Mouse (Mus musculus) liver, adult 10 weeks (tissue): Measurements from ENCODE around the gene Gm10487. TPM values are rescaled to one million over a fixed set of nuclear protein-coding genes. Genes with fewer than 3 reads are reported as not detected.

Source experiments
- polyA plus RNA-seq: library from polyadenylated mRNA; stranded (reverse); fragments of 350-450 nt; fragmentation: Illumina TruSeq; extraction: RNeasy Lipid Tissue Mini Kit (QIAGEN cat#74804); gene quantifications from one replicate; pipeline ENCODE4 v1.2.3, GENCODE M21; 2014; ENCODE audit warnings: low read depth, low replicate concordance

The Gm10487 gene
- polyA plus RNA-seq = not detected

GRCm38 (mm10) chrX:30843369-30843768 lies at the start of gene Gm10487:
Gm10487 (minus strand) TSS chrX:30843469.

